Mouse (Mus musculus): ENCODE measurements at regions not wholly inside any gene's neighbourhood (a gene's known extent, or its start where the extent isn't known, plus 50 kb on each side); places are given as distances from the start of the nearest gene placed in this dataset.

- Histone ChIP-seq H3K36me3 (replicated peaks; ENCODE audit: control insufficient read depth, insufficient read depth, low read length) (no peaks in the 10 kb centered on the region), H3K27me3 (ENCODE audit: control insufficient read depth, insufficient read depth, low read length) (no peaks in the 10 kb centered on the region), H3K4me3 (ENCODE audit: low read depth, low read length) (no peak overlapping the region), H3K4me1 (ENCODE audit: control insufficient read depth, insufficient read depth) (no peaks in the 10 kb centered on the region), H3K4me2 (ENCODE audit: low read depth, low read length) (no peak overlapping the region), H3K27ac (ENCODE audit: low read depth) (no peak overlapping the region), H3K9me3 (replicated peaks; ENCODE audit: control insufficient read depth, low read length) (no peaks in the 10 kb centered on the region), H3K9ac (replicated peaks; ENCODE audit: low read depth, low read length) (no peak overlapping the region)
- 73% methylated on average over 7 of the region's 7 CpGs for WGBS
- no peak; the same call in 1 of the 2 replicates for ATAC-seq (ENCODE audit: insufficient read depth, low read depth)
- DNase-seq (ENCODE audit: low spot score) = no peak
- no peak for TF ChIP-seq CTCF (IDR thresholded peaks at IDR 0.05; ENCODE audit: low read depth)
- no peak for TF ChIP-seq EP300 (IDR thresholded peaks at IDR 0.05; ENCODE audit: low read depth)
These were observed 78.0 kb upstream of the Sec14l1 start for GRCm38 (mm10) chr11:117036977-117037376.

GRCm38 (mm10) chr11:117038282-117039106, 76.5 kb upstream of the Sec14l1 start:
- Histone ChIP-seq H3K4me2 (ENCODE audit: low read depth, low read length) (no peak overlapping the region), H3K4me3 (ENCODE audit: low read depth, low read length) (no peak overlapping the region), H3K4me1 (ENCODE audit: control insufficient read depth, insufficient read depth) (no peaks in the 10 kb centered on the region), H3K27ac (ENCODE audit: low read depth) (no peak overlapping the region), H3K36me3 (replicated peaks; ENCODE audit: control insufficient read depth, insufficient read depth, low read length) (no peaks in the 10 kb centered on the region), H3K27me3 (ENCODE audit: control insufficient read depth, insufficient read depth, low read length) (no peaks in the 10 kb centered on the region; the same call in 1 of the 2 replicates), H3K9me3 (replicated peaks; ENCODE audit: control insufficient read depth, low read length) (no peaks in the 10 kb centered on the region), H3K9ac (replicated peaks; ENCODE audit: low read depth, low read length) (no peak overlapping the region)
- 47% methylated on average over 20 of the region's 20 CpGs for WGBS
- TF ChIP-seq CTCF (IDR thresholded peaks at IDR 0.05; ENCODE audit: low read depth) (no peak; the same call in 1 of the 2 replicates), EP300 (IDR thresholded peaks at IDR 0.05; ENCODE audit: low read depth) (no peak)
- DNase-seq (ENCODE audit: low spot score) = no peak
- no peak for ATAC-seq (ENCODE audit: insufficient read depth, low read depth)

GRCm38 (mm10) chr11:117040829-117041228, 74.1 kb upstream of the Sec14l1 start:
- DNase-seq (ENCODE audit: low spot score) (no peak), ATAC-seq (ENCODE audit: insufficient read depth, low read depth) (no peak)
- Histone ChIP-seq H3K27me3 (ENCODE audit: control insufficient read depth, insufficient read depth, low read length) (no peaks in the 10 kb centered on the region; the same call in 1 of the 2 replicates), H3K4me1 (ENCODE audit: control insufficient read depth, insufficient read depth) (no peaks in the 10 kb centered on the region), H3K4me3 (ENCODE audit: low read depth, low read length) (no peak overlapping the region), H3K9me3 (replicated peaks; ENCODE audit: control insufficient read depth, low read length) (no peaks in the 10 kb centered on the region), H3K9ac (replicated peaks; ENCODE audit: low read depth, low read length) (no peak overlapping the region), H3K36me3 (replicated peaks; ENCODE audit: control insufficient read depth, insufficient read depth, low read length) (no peaks in the 10 kb centered on the region), H3K27ac (ENCODE audit: low read depth) (no peak overlapping the region), H3K4me2 (ENCODE audit: low read depth, low read length) (no peak overlapping the region)
- TF ChIP-seq EP300 (IDR thresholded peaks at IDR 0.05; ENCODE audit: low read depth) (no peak), CTCF (IDR thresholded peaks at IDR 0.05; ENCODE audit: low read depth) (no peak)
- 15% methylated on average over 4 of the region's 4 CpGs for whole genome bisulfite sequencing

GRCm38 (mm10) chr11:117042336-117042735, 72.6 kb upstream of the Sec14l1 start:
- Histone ChIP-seq H3K27me3 (ENCODE audit: control insufficient read depth, insufficient read depth, low read length) (no peaks in the 10 kb centered on the region; the same call in 1 of the 2 replicates), H3K9me3 (replicated peaks; ENCODE audit: control insufficient read depth, low read length) (no peaks in the 10 kb centered on the region), H3K27ac (ENCODE audit: low read depth) (no peak overlapping the region), H3K4me1 (ENCODE audit: control insufficient read depth, insufficient read depth) (peaks cover 9% of the 10 kb centered on the region), H3K9ac (replicated peaks; ENCODE audit: low read depth, low read length) (no peak overlapping the region), H3K4me2 (ENCODE audit: low read depth, low read length) (no peak overlapping the region), H3K4me3 (ENCODE audit: low read depth, low read length) (no peak overlapping the region), H3K36me3 (replicated peaks; ENCODE audit: control insufficient read depth, insufficient read depth, low read length) (no peaks in the 10 kb centered on the region)
- ATAC-seq (ENCODE audit: insufficient read depth, low read depth) (no peak), DNase-seq (ENCODE audit: low spot score) (no peak)
- TF ChIP-seq CTCF (IDR thresholded peaks at IDR 0.05; ENCODE audit: low read depth) (no peak), EP300 (IDR thresholded peaks at IDR 0.05; ENCODE audit: low read depth) (no peak)
- 62% methylated on average over 5 of the region's 5 CpGs for WGBS

GRCm38 (mm10) chr11:117043524-117043923, 71.4 kb upstream of the Sec14l1 start:
- Histone ChIP-seq H3K9ac (replicated peaks; ENCODE audit: low read depth, low read length) (no peak overlapping the region), H3K9me3 (replicated peaks; ENCODE audit: control insufficient read depth, low read length) (no peaks in the 10 kb centered on the region), H3K36me3 (replicated peaks; ENCODE audit: control insufficient read depth, insufficient read depth, low read length) (no peaks in the 10 kb centered on the region), H3K27me3 (ENCODE audit: control insufficient read depth, insufficient read depth, low read length) (no peaks in the 10 kb centered on the region; the same call in 1 of the 2 replicates), H3K4me3 (ENCODE audit: low read depth, low read length) (no peak overlapping the region), H3K4me2 (ENCODE audit: low read depth, low read length) (no peak overlapping the region), H3K27ac (ENCODE audit: low read depth) (no peak overlapping the region), H3K4me1 (ENCODE audit: control insufficient read depth, insufficient read depth) (peaks cover 19% of the 10 kb centered on the region)
- no peak; the same call in 1 of the 2 replicates for ATAC-seq (ENCODE audit: insufficient read depth, low read depth)
- TF ChIP-seq EP300 (IDR thresholded peaks at IDR 0.05; ENCODE audit: low read depth) (no peak), CTCF (IDR thresholded peaks at IDR 0.05; ENCODE audit: low read depth) (peak; percentile 72)
- WGBS = 9% methylated on average over 8 of the region's 8 CpGs
- no peak for DNase-seq (ENCODE audit: low spot score)
